Mouse (Mus musculus): ENCODE measurements at regions not wholly inside any gene's neighbourhood (a gene's known extent, or its start where the extent isn't known, plus 50 kb on each side); places are given as distances from the start of the nearest gene placed in this dataset.
A peak's percentile ranks its signal among the peaks of the same experiment; 100 is the strongest.

- WGBS = 58% methylated on average over 9 of the region's 9 CpGs
- DNase-seq (ENCODE audit: low spot score) (peak; percentile 26), ATAC-seq (no peak)
- no peak for TF ChIP-seq CTCF (IDR thresholded peaks at IDR 0.05)
- no peak for TF ChIP-seq EP300 (IDR thresholded peaks at IDR 0.05)
- no peak overlapping the region for H3K4me3 ChIP-seq (ENCODE audit: low read depth, low read length)
- H3K4me2 ChIP-seq (replicated peaks; ENCODE audit: low read depth, low read length) = no peak overlapping the region
- no peaks in the 10 kb centered on the region for H3K4me1 ChIP-seq (ENCODE audit: insufficient read depth, low read depth, low read length)
- no peaks in the 10 kb centered on the region for H3K27me3 ChIP-seq (replicated peaks; ENCODE audit: insufficient read depth, low read length)
- no peaks in the 10 kb centered on the region for H3K36me3 ChIP-seq (ENCODE audit: insufficient read depth, low read length)
- no peak overlapping the region for H3K9ac ChIP-seq (replicated peaks; ENCODE audit: low read depth)
- H3K27ac ChIP-seq (ENCODE audit: low read length) = no peak overlapping the region
- no peaks in the 10 kb centered on the region for H3K9me3 ChIP-seq (ENCODE audit: low read length)
These were observed 159.7 kb upstream of the Bmp2 start for GRCm38 (mm10) chr2:133392298-133392697.

GRCm38 (mm10) chr2:133397566-133397965 lies 154.4 kb upstream of the Bmp2 start:
- ATAC-seq (0 out of 2 replicates have a peak, but pooled peaks have one; percentile 17), DNase-seq (ENCODE audit: low spot score) (peak; percentile 70)
- H3K9me3 ChIP-seq (ENCODE audit: low read length) = no peaks in the 10 kb centered on the region
- H3K27ac ChIP-seq (ENCODE audit: low read length) = no peak overlapping the region
- no peaks in the 10 kb centered on the region for H3K36me3 ChIP-seq (ENCODE audit: insufficient read depth, low read length)
- 7% methylated on average over 2 of the region's 2 CpGs for WGBS
- no peak for TF ChIP-seq EP300 (IDR thresholded peaks at IDR 0.05)
- TF ChIP-seq CTCF (IDR thresholded peaks at IDR 0.05) = no peak
- H3K4me1 ChIP-seq (ENCODE audit: insufficient read depth, low read depth, low read length) = no peaks in the 10 kb centered on the region
- no peaks in the 10 kb centered on the region for H3K27me3 ChIP-seq (replicated peaks; ENCODE audit: insufficient read depth, low read length)
- H3K4me3 ChIP-seq (ENCODE audit: low read depth, low read length) = no peak overlapping the region
- no peak overlapping the region for H3K9ac ChIP-seq (replicated peaks; ENCODE audit: low read depth)
- H3K4me2 ChIP-seq (replicated peaks; ENCODE audit: low read depth, low read length) = no peak overlapping the region

GRCm38 (mm10) chr2:133399059-133399690 lies 152.8 kb upstream of the Bmp2 start:
- H3K27me3 ChIP-seq (replicated peaks; ENCODE audit: insufficient read depth, low read length) = no peaks in the 10 kb centered on the region
- H3K27ac ChIP-seq (ENCODE audit: low read length) = no peak overlapping the region
- WGBS = 70% methylated on average over 5 of the region's 5 CpGs
- DNase-seq (ENCODE audit: low spot score) (no peak), ATAC-seq (no peak)
- H3K36me3 ChIP-seq (ENCODE audit: insufficient read depth, low read length) = no peaks in the 10 kb centered on the region
- no peaks in the 10 kb centered on the region for H3K4me1 ChIP-seq (ENCODE audit: insufficient read depth, low read depth, low read length)
- no peaks in the 10 kb centered on the region for H3K9me3 ChIP-seq (ENCODE audit: low read length)
- H3K4me3 ChIP-seq (ENCODE audit: low read depth, low read length) = no peak overlapping the region
- no peak overlapping the region for H3K9ac ChIP-seq (replicated peaks; ENCODE audit: low read depth)
- no peak overlapping the region for H3K4me2 ChIP-seq (replicated peaks; ENCODE audit: low read depth, low read length)
- TF ChIP-seq CTCF (IDR thresholded peaks at IDR 0.05) (no peak), EP300 (IDR thresholded peaks at IDR 0.05) (no peak)

GRCm38 (mm10) chr2:133400963-133401362 lies 151.0 kb upstream of the Bmp2 start:
- Histone ChIP-seq H3K36me3 (ENCODE audit: insufficient read depth, low read length) (no peaks in the 10 kb centered on the region), H3K9ac (replicated peaks; ENCODE audit: low read depth) (no peak overlapping the region), H3K4me1 (ENCODE audit: insufficient read depth, low read depth, low read length) (no peaks in the 10 kb centered on the region), H3K27me3 (replicated peaks; ENCODE audit: insufficient read depth, low read length) (no peaks in the 10 kb centered on the region), H3K4me3 (ENCODE audit: low read depth, low read length) (no peak overlapping the region), H3K4me2 (replicated peaks; ENCODE audit: low read depth, low read length) (no peak overlapping the region), H3K9me3 (ENCODE audit: low read length) (no peaks in the 10 kb centered on the region), H3K27ac (ENCODE audit: low read length) (no peak overlapping the region)
- ATAC-seq (no peak), DNase-seq (ENCODE audit: low spot score) (no peak)
- TF ChIP-seq EP300 (IDR thresholded peaks at IDR 0.05) = no peak
- TF ChIP-seq CTCF (IDR thresholded peaks at IDR 0.05) = no peak
- 65% methylated on average over 3 of the region's 3 CpGs for WGBS

- no peak for DNase-seq (ENCODE audit: low spot score)
These were observed 134.9 kb upstream of the Bmp2 start for GRCm38 (mm10) chr2:133416990-133417581.

GRCm38 (mm10) chr2:133419686-133420303 lies 132.2 kb upstream of the Bmp2 start:
- WGBS = 68% methylated on average over 6 of the region's 6 CpGs
- Histone ChIP-seq H3K27me3 (replicated peaks; ENCODE audit: insufficient read depth, low read length) (no peaks in the 10 kb centered on the region), H3K27ac (ENCODE audit: low read length) (no peak overlapping the region), H3K4me3 (ENCODE audit: low read depth, low read length) (no peak overlapping the region), H3K36me3 (ENCODE audit: insufficient read depth, low read length) (no peaks in the 10 kb centered on the region), H3K9ac (replicated peaks; ENCODE audit: low read depth) (no peak overlapping the region), H3K4me2 (replicated peaks; ENCODE audit: low read depth, low read length) (no peak overlapping the region), H3K4me1 (ENCODE audit: insufficient read depth, low read depth, low read length) (no peaks in the 10 kb centered on the region), H3K9me3 (ENCODE audit: low read length) (no peaks in the 10 kb centered on the region)
- no peak for TF ChIP-seq EP300 (IDR thresholded peaks at IDR 0.05)
- no peak for TF ChIP-seq CTCF (IDR thresholded peaks at IDR 0.05)
- DNase-seq (ENCODE audit: low spot score) (no peak), ATAC-seq (no peak)

More at GRCm38 (mm10) chr2:133416990-133417581, 134.9 kb upstream of the Bmp2 start:
- H3K36me3 ChIP-seq (ENCODE audit: insufficient read depth, low read length) = no peaks in the 10 kb centered on the region
- H3K4me1 ChIP-seq (ENCODE audit: insufficient read depth, low read depth, low read length) = no peaks in the 10 kb centered on the region
- no peaks in the 10 kb centered on the region for H3K27me3 ChIP-seq (replicated peaks; ENCODE audit: insufficient read depth, low read length)
- no peak for ATAC-seq
- TF ChIP-seq EP300 (IDR thresholded peaks at IDR 0.05) = no peak
- no peak for TF ChIP-seq CTCF (IDR thresholded peaks at IDR 0.05)
- H3K4me2 ChIP-seq (replicated peaks; ENCODE audit: low read depth, low read length) = no peak overlapping the region
- WGBS = 53% methylated on average over 8 of the region's 8 CpGs
- no peak overlapping the region for H3K4me3 ChIP-seq (ENCODE audit: low read depth, low read length)
- H3K9ac ChIP-seq (replicated peaks; ENCODE audit: low read depth) = no peak overlapping the region
- H3K27ac ChIP-seq (ENCODE audit: low read length) = no peak overlapping the region
- H3K9me3 ChIP-seq (ENCODE audit: low read length) = no peaks in the 10 kb centered on the region

All from lung, postnatal 0 days (tissue).